Mouse (Mus musculus) forebrain, embryonic 13.5 days (tissue): Measurements from ENCODE around the gene Gpank1. TPM values are rescaled to one million over a fixed set of nuclear protein-coding genes. Genes with fewer than 3 reads are reported as not detected.
A peak's percentile ranks its signal among the peaks of the same experiment; 100 is the strongest.

ENCODE experiments used
- ATAC-seq: fragments of 200-750 bp; cut with Nextera tagmentation; 2 replicates; pipeline ENCODE4 v1.8.0; 2017
- H3K27ac ChIP-seq: fragments of 300-500 bp; sonication (generic); 2 replicates; pipeline ENCODE4 v1.5.1; 2015; ENCODE audit warnings: inconsistent platforms, mild to moderate bottlenecking, moderate library complexity
- H3K27me3 ChIP-seq: fragments of 300-500 bp; sonication (generic); 2 replicates; pipeline ENCODE4 v1.6.1; 2015; ENCODE audit warnings: mild to moderate bottlenecking, inconsistent platforms
- H3K36me3 ChIP-seq: fragments of 300-500 bp; sonication (generic); 2 replicates; pipeline ENCODE4 v1.6.1; 2015; ENCODE audit warnings: mild to moderate bottlenecking, inconsistent platforms; ENCODE audit not compliant: poor library complexity, severe bottlenecking
- H3K4me1 ChIP-seq: fragments of 300-500 bp; sonication (generic); 2 replicates; pipeline ENCODE4 v1.6.1; 2015; ENCODE audit warnings: inconsistent platforms
- H3K4me2 ChIP-seq: fragments of 300-500 bp; sonication (generic); 2 replicates; pipeline ENCODE4 v1.6.1; 2015; ENCODE audit warnings: inconsistent platforms, mild to moderate bottlenecking, moderate library complexity
- H3K4me3 ChIP-seq: fragments of 300-500 bp; sonication (generic); 2 replicates; pipeline ENCODE4 v1.5.1; 2015; ENCODE audit warnings: mild to moderate bottlenecking, inconsistent platforms
- H3K9ac ChIP-seq: fragments of 300-500 bp; sonication (generic); 2 replicates; pipeline ENCODE4 v1.6.1; 2015; ENCODE audit warnings: mild to moderate bottlenecking, inconsistent platforms
- H3K9me3 ChIP-seq: fragments of 300-500 bp; sonication (generic); replicated peaks from 2 replicates; pipeline ENCODE4 v1.6.1; 2016; ENCODE audit warnings: inconsistent platforms
- WGBS: fragments of 180-500 bp; shearing (Covaris S2); methylation state at CpG from one replicate; pipeline ENCODE4 v1.1.7; 2015; 5-methylcytosine and 5-hydroxymethylcytosine counted together
- polyA plus RNA-seq: library from polyadenylated mRNA; unstranded; fragments of >200 nt; fragmentation: Nextera tagmentation; extraction: Ambion mirVana; gene quantifications from 2 replicates; pipeline ENCODE4 v1.2.1, GENCODE M21; 2015

The Gpank1 gene
- polyA plus RNA-seq, 1 experiment from 2014 or later: 32.4 TPM

GRCm38 (mm10) chr17:35135591-35136320 lies 14.5 kb downstream of the Gpank1 start:
- Histone ChIP-seq H3K4me2 (peak overlapping the region; percentile 82), H3K27me3 (no peaks in the 10 kb centered on the region), H3K4me1 (peaks cover 28% of the 10 kb centered on the region), H3K9me3 (no peaks in the 10 kb centered on the region), H3K4me3 (peak overlapping the region; percentile 79), H3K9ac (peak overlapping the region; percentile 87), H3K36me3 (peaks cover 29% of the 10 kb centered on the region), H3K27ac (peak overlapping the region; percentile 95)
- WGBS: under 1% methylated on average over 43 of the region's 43 CpGs
- ATAC-seq: peak; percentile 71

GRCm38 (mm10) chr17:35139269-35139668 lies 18.0 kb downstream of the Gpank1 start:
- no peaks in the 10 kb centered on the region for H3K27me3 ChIP-seq
- H3K9me3 ChIP-seq: no peaks in the 10 kb centered on the region
- 96% methylated on average over 3 of the region's 3 CpGs for WGBS
- H3K4me3 ChIP-seq: no peak overlapping the region
- H3K4me1 ChIP-seq: peaks cover 28% of the 10 kb centered on the region
- ATAC-seq: no peak
- no peak overlapping the region for H3K9ac ChIP-seq
- no peak overlapping the region for H3K27ac ChIP-seq
- peaks cover 64% of the 10 kb centered on the region for H3K36me3 ChIP-seq
- no peak overlapping the region for H3K4me2 ChIP-seq

DNA sequence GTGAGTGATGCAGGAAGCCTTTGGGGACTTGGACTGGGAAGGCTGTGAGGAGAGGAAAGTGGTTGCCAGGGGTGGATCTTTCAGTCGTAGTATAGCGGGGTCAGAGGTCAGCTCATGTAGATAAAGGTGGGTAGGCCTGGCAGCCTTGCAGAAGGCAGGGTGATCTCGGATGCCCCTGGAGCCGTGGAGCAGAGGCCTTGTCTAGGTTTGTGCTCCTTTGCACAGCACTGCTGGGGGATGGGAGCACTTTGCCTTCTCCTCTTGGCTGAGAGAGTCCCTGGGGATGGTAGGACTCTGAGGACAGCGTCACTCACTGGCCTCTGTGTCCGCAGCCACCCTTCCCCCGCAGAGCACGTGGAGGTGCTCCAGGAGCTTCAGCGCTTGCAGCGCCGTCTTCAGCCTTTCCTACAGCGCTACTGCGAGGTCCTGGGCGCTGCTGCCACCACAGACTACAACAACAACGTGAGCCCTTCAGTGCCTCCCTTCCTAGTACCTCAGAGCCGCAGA lies 19.3 kb downstream of the Gpank1 start:
- Histone ChIP-seq H3K4me3 (no peak overlapping the region), H3K4me1 (peaks cover 28% of the 10 kb centered on the region), H3K36me3 (peaks cover 77% of the 10 kb centered on the region), H3K27ac (no peak overlapping the region), H3K9me3 (no peaks in the 10 kb centered on the region), H3K9ac (no peak overlapping the region), H3K4me2 (no peak overlapping the region), H3K27me3 (no peaks in the 10 kb centered on the region)
- no peak for ATAC-seq
- 84% methylated on average over 16 of the region's 16 CpGs for WGBS

GRCm38 (mm10) chr17:35141971-35142370 lies 20.7 kb downstream of the Gpank1 start:
- WGBS: 92% methylated on average over 6 of the region's 6 CpGs
- Histone ChIP-seq H3K4me2 (no peak overlapping the region), H3K36me3 (peaks cover 91% of the 10 kb centered on the region), H3K4me3 (no peak overlapping the region), H3K9ac (no peak overlapping the region), H3K4me1 (peaks cover 20% of the 10 kb centered on the region), H3K27me3 (no peaks in the 10 kb centered on the region), H3K9me3 (no peaks in the 10 kb centered on the region), H3K27ac (no peak overlapping the region)
- no peak for ATAC-seq

DNA sequence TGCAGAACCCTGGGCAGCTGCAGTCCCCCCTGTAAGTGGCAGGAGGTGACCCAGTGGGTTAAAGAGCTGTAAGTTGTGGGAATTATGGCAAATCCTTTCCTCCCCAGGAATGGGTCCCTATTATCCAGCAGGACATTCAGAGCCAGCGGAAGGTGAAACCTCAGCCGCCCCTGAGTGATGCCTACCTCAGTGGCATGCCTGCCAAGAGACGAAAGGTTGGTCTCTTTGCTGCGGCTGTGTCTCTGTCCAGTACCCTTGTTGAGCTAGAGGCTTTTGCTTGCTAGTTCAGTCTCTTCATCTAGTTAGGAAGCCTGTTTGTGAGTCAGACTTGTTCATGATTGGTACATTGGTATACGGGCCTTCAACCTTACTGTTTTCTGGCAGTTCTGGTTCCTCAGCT lies 24.9 kb downstream of the Gpank1 start:
- H3K27me3 ChIP-seq: no peaks in the 10 kb centered on the region
- no peak overlapping the region for H3K9ac ChIP-seq
- no peak overlapping the region for H3K4me2 ChIP-seq
- no peaks in the 10 kb centered on the region for H3K4me1 ChIP-seq
- no peaks in the 10 kb centered on the region for H3K9me3 ChIP-seq
- no peak for ATAC-seq
- no peak overlapping the region for H3K4me3 ChIP-seq
- no peak overlapping the region for H3K27ac ChIP-seq
- WGBS: 88% methylated on average over 5 of the region's 5 CpGs
- H3K36me3 ChIP-seq: peaks cover 98% of the 10 kb centered on the region

GRCm38 (mm10) chr17:35147348-35147747 lies 26.1 kb downstream of the Gpank1 start:
- no peak overlapping the region; the same call in 1 of the 2 replicates for H3K27ac ChIP-seq
- peaks cover 98% of the 10 kb centered on the region for H3K36me3 ChIP-seq
- H3K4me3 ChIP-seq: no peak overlapping the region
- no peak for ATAC-seq
- WGBS: 67% methylated on average over 3 of the region's 3 CpGs
- no peak overlapping the region for H3K4me2 ChIP-seq
- no peaks in the 10 kb centered on the region for H3K4me1 ChIP-seq
- H3K27me3 ChIP-seq: no peaks in the 10 kb centered on the region
- no peaks in the 10 kb centered on the region for H3K9me3 ChIP-seq
- H3K9ac ChIP-seq: no peak overlapping the region

DNA sequence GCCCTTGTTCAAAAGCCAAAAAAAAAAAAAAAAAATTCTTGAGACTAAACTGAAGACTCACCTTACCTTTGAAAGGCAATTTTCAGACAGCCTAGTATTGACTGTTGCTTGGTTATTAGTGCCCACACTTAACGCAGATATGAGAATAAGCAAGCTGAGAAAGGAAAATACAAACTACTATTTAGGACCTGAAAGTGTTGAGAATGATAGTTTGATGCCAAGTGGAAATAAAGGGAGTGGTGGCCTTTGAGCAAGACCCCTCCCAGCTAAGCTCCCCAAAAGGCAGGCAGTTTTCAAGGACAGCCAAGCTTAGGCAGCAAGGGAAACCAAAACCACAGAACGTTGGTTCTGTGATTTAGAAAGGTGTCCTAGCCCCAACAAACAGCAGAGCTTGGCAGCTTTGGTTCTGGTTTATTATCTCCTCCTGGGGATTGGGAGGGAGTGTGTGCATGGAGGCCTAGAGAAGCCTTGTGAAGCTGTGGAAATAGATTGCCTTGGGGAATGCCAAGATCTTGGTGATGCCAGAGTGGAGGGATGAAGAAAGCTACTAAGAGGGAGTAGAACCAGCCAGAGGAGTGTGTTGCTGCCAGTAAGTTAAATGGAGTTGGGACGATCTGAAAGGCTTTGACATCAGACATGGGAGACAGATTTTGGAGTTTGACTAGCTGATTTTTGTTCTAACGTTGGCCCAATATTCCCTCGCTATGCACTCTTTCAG lies 26.8 kb downstream of the Gpank1 start:
- Histone ChIP-seq H3K36me3 (peaks cover 98% of the 10 kb centered on the region), H3K4me1 (no peaks in the 10 kb centered on the region), H3K27ac (no peak overlapping the region), H3K4me2 (no peak overlapping the region), H3K27me3 (no peaks in the 10 kb centered on the region), H3K9me3 (no peaks in the 10 kb centered on the region), H3K9ac (no peak overlapping the region), H3K4me3 (no peak overlapping the region)
- ATAC-seq: no peak
- WGBS: 75% methylated on average over 5 of the region's 5 CpGs

DNA sequence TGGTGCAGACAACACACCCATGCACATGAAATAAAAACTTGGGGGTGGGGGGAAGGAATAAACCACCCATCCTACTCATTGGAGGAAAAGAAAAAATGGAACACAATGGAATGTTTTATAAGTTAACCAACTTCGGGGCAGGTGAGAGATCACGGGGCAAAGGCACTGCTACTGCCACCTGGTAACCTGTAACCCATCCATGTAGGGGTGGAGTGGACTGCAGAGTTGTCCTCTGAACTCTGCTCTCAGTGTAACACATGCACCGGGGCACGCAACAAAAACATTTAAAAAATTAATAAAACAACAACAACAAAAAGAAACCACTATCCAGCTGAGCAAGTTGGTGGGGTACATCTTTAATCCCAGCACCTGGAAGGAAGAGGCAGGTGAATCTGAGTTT lies 30.9 kb downstream of the Gpank1 start:
- no peaks in the 10 kb centered on the region for H3K9me3 ChIP-seq
- no peaks in the 10 kb centered on the region for H3K27me3 ChIP-seq
- H3K36me3 ChIP-seq: peaks cover 98% of the 10 kb centered on the region
- H3K9ac ChIP-seq: no peak overlapping the region
- ATAC-seq: no peak
- H3K27ac ChIP-seq: no peak overlapping the region
- no peak overlapping the region for H3K4me2 ChIP-seq
- 95% methylated on average over 4 of the region's 4 CpGs for WGBS
- no peak overlapping the region for H3K4me3 ChIP-seq
- no peaks in the 10 kb centered on the region for H3K4me1 ChIP-seq

GRCm38 (mm10) chr17:35153077-35153476 lies 31.8 kb downstream of the Gpank1 start:
- Histone ChIP-seq H3K36me3 (peaks cover 98% of the 10 kb centered on the region), H3K4me3 (no peak overlapping the region), H3K9me3 (no peaks in the 10 kb centered on the region), H3K4me2 (no peak overlapping the region), H3K9ac (no peak overlapping the region), H3K27me3 (no peaks in the 10 kb centered on the region), H3K4me1 (no peaks in the 10 kb centered on the region), H3K27ac (no peak overlapping the region)
- ATAC-seq: no peak
- 89% methylated on average over 9 of the region's 9 CpGs for WGBS

GRCm38 (mm10) chr17:35153931-35154330 lies 32.7 kb downstream of the Gpank1 start:
- H3K4me1 ChIP-seq: no peaks in the 10 kb centered on the region
- no peak for ATAC-seq
- no peak overlapping the region for H3K9ac ChIP-seq
- H3K9me3 ChIP-seq: no peaks in the 10 kb centered on the region
- WGBS: 89% methylated on average over 4 of the region's 4 CpGs
- no peak overlapping the region for H3K4me3 ChIP-seq
- peaks cover 98% of the 10 kb centered on the region for H3K36me3 ChIP-seq
- H3K27ac ChIP-seq: no peak overlapping the region
- H3K27me3 ChIP-seq: no peaks in the 10 kb centered on the region
- H3K4me2 ChIP-seq: no peak overlapping the region

DNA sequence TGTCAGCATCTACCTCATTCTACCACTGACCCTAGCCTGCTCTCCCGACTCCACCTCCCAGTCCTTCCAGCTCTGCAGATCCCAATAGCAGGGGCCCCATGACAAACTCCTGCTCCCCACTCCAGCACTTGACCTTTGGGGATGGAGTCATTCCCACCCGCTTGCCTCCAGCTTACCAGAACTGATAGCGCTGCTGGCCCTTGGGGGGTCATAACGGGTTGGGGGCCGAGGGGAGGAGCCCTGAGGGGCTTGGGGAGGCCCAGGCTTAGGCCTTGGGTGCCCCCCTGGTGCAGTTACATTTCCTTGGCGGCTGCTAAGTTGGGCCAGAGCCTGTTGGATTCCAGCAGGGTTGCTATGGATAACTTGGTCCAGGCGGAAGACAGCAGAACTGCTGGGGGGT lies 33.4 kb downstream of the Gpank1 start:
- Histone ChIP-seq H3K9ac (no peak overlapping the region), H3K36me3 (peaks cover 98% of the 10 kb centered on the region), H3K27me3 (no peaks in the 10 kb centered on the region), H3K4me2 (no peak overlapping the region), H3K9me3 (no peaks in the 10 kb centered on the region), H3K4me3 (no peak overlapping the region), H3K27ac (no peak overlapping the region), H3K4me1 (no peaks in the 10 kb centered on the region)
- WGBS: 77% methylated on average over 7 of the region's 7 CpGs
- no peak for ATAC-seq

DNA sequence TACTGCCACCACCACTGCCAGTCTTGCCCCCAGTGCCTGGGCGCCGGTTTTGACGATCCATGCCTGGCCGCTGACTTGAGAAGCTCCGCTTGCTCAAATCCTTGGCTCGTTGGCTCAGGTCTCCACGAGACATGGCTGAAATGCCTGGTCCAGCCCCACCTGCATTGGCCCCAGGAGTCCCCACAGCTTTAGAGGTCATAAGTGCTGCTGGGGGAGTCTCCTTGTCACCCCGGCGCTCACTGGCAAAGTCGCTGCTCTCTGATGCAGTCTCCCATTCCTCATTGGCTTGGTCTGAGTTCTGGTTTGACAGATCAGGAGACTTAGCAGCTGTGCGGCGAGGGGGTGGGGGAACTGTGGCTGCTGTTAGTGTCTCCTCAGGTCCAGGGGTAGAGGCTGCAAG lies 34.2 kb downstream of the Gpank1 start:
- no peaks in the 10 kb centered on the region for H3K27me3 ChIP-seq
- 90% methylated on average over 12 of the region's 12 CpGs for WGBS
- no peak for ATAC-seq
- no peak overlapping the region for H3K4me2 ChIP-seq
- no peaks in the 10 kb centered on the region for H3K9me3 ChIP-seq
- no peaks in the 10 kb centered on the region for H3K4me1 ChIP-seq
- H3K27ac ChIP-seq: no peak overlapping the region
- peaks cover 98% of the 10 kb centered on the region for H3K36me3 ChIP-seq
- no peak overlapping the region for H3K4me3 ChIP-seq
- H3K9ac ChIP-seq: no peak overlapping the region
